Mouse (Mus musculus): Measurements from ENCODE around the gene Tcl1b3. TPM values are rescaled to one million over a fixed set of nuclear protein-coding genes. Genes with fewer than 3 reads are reported as not detected.
"Not testable (repeated sequence)": the region's sequence is repeated elsewhere in the genome, so short reads cannot be mapped to it uniquely, and the experiment has no call there.

Tcl1b3 gene
- polyA plus RNA-seq, 1 experiment from 2014 or later, result not detected

GRCm38 (mm10) chr12:105188980-105189379, 1.9 kb upstream of the Tcl1b3 start:
- H3K4me1 ChIP-seq (replicated peaks); H3K36me3 ChIP-seq; H3K27me3 ChIP-seq (replicated peaks); H3K27ac ChIP-seq (ENCODE audit: poor library complexity, severe bottlenecking); H3K4me3 ChIP-seq; ATAC-seq (ENCODE audit: insufficient number of reproducible peaks, low FRiP score); H3K4me2 ChIP-seq; H3K9ac ChIP-seq: not testable (repeated sequence)
- 0 out of 2 replicates have a peak, but pooled peaks cover 11% of the 10 kb centered on the region for H3K9me3 ChIP-seq (replicated peaks)
- WGBS, result 29% methylated on average over 2 of the region's 2 CpGs

GRCm38 (mm10) chr12:105199684-105200497, 9.0 kb downstream of the Tcl1b3 start:
- H3K27ac ChIP-seq (ENCODE audit: poor library complexity, severe bottlenecking); H3K36me3 ChIP-seq; ATAC-seq (ENCODE audit: insufficient number of reproducible peaks, low FRiP score); H3K9ac ChIP-seq; H3K9me3 ChIP-seq (replicated peaks); H3K4me2 ChIP-seq; H3K4me3 ChIP-seq; H3K27me3 ChIP-seq (replicated peaks); H3K4me1 ChIP-seq (replicated peaks): not testable (repeated sequence)
- WGBS, result 59% methylated on average over 7 of the region's 7 CpGs

GRCm38 (mm10) chr12:105201657-105202056, 10.8 kb downstream of the Tcl1b3 start, which contains the start of gene Tcl1b4:
TSS of gene Tcl1b4 (plus strand) at chr12:105201957.
- not testable (repeated sequence) for H3K27ac ChIP-seq (ENCODE audit: poor library complexity, severe bottlenecking); H3K4me2 ChIP-seq; ATAC-seq (ENCODE audit: insufficient number of reproducible peaks, low FRiP score); H3K27me3 ChIP-seq (replicated peaks); H3K4me1 ChIP-seq (replicated peaks); H3K9ac ChIP-seq; H3K9me3 ChIP-seq (replicated peaks); H3K36me3 ChIP-seq; H3K4me3 ChIP-seq
- WGBS, result 68% methylated on average over 1 of the region's 1 CpGs

- H3K9ac ChIP-seq, result no peak overlapping the region
- H3K27me3 ChIP-seq (replicated peaks), result no peaks in the 10 kb centered on the region
- H3K27ac ChIP-seq (ENCODE audit: poor library complexity, severe bottlenecking), result no peak overlapping the region
- H3K4me3 ChIP-seq, result no peak overlapping the region
- H3K36me3 ChIP-seq, result no peaks in the 10 kb centered on the region
- ATAC-seq (ENCODE audit: insufficient number of reproducible peaks, low FRiP score), result no peak
- H3K9me3 ChIP-seq (replicated peaks), result no peaks in the 10 kb centered on the region
- H3K4me2 ChIP-seq, result no peak overlapping the region
- 38% methylated on average over 1 of the region's 1 CpGs for WGBS
- no peaks in the 10 kb centered on the region for H3K4me1 ChIP-seq (replicated peaks)
Observed at GRCm38 (mm10) chr12:105207071-105207470, 16.2 kb downstream of the Tcl1b3 start.

GRCm38 (mm10) chr12:105208441-105208840, 17.6 kb downstream of the Tcl1b3 start:
- Histone ChIP-seq H3K36me3 (no peaks in the 10 kb centered on the region), H3K27ac (ENCODE audit: poor library complexity, severe bottlenecking) (no peak overlapping the region), H3K4me1 (replicated peaks) (no peaks in the 10 kb centered on the region), H3K27me3 (replicated peaks) (no peaks in the 10 kb centered on the region), H3K4me2 (no peak overlapping the region), H3K9me3 (replicated peaks) (no peaks in the 10 kb centered on the region), H3K9ac (no peak overlapping the region), H3K4me3 (no peak overlapping the region)
- ATAC-seq (ENCODE audit: insufficient number of reproducible peaks, low FRiP score), result no peak
- WGBS, result 82% methylated on average over 1 of the region's 1 CpGs

GRCm38 (mm10) chr12:105209231-105209630, 18.4 kb downstream of the Tcl1b3 start:
- H3K36me3 ChIP-seq, result no peaks in the 10 kb centered on the region
- no peak overlapping the region for H3K27ac ChIP-seq (ENCODE audit: poor library complexity, severe bottlenecking)
- WGBS, result 85% methylated on average over 7 of the region's 7 CpGs
- no peak overlapping the region for H3K4me3 ChIP-seq
- no peak overlapping the region for H3K9ac ChIP-seq
- H3K9me3 ChIP-seq (replicated peaks), result no peaks in the 10 kb centered on the region
- no peaks in the 10 kb centered on the region for H3K27me3 ChIP-seq (replicated peaks)
- ATAC-seq (ENCODE audit: insufficient number of reproducible peaks, low FRiP score), result no peak
- H3K4me2 ChIP-seq, result no peak overlapping the region
- no peaks in the 10 kb centered on the region for H3K4me1 ChIP-seq (replicated peaks)

- no peak for ATAC-seq (ENCODE audit: insufficient number of reproducible peaks, low FRiP score)
- 78% methylated on average over 7 of the region's 7 CpGs for WGBS
- no peaks in the 10 kb centered on the region for H3K4me1 ChIP-seq (replicated peaks)
- no peaks in the 10 kb centered on the region for H3K9me3 ChIP-seq (replicated peaks)
- no peaks in the 10 kb centered on the region for H3K27me3 ChIP-seq (replicated peaks)
- H3K4me2 ChIP-seq, result no peak overlapping the region
- H3K9ac ChIP-seq, result no peak overlapping the region
- no peak overlapping the region for H3K4me3 ChIP-seq
- no peak overlapping the region for H3K27ac ChIP-seq (ENCODE audit: poor library complexity, severe bottlenecking)
- no peaks in the 10 kb centered on the region for H3K36me3 ChIP-seq
Observed at GRCm38 (mm10) chr12:105217101-105217760, 26.4 kb downstream of the Tcl1b3 start.

GRCm38 (mm10) chr12:105222601-105223319, 31.9 kb downstream of the Tcl1b3 start, which contains the start of gene Tcl1:
TSS of gene Tcl1 (minus strand) at chr12:105222793.
- Histone ChIP-seq H3K36me3 (no peaks in the 10 kb centered on the region), H3K4me1 (replicated peaks) (no peaks in the 10 kb centered on the region), H3K4me2 (no peak within 1 kb of the TSS), H3K27me3 (replicated peaks) (no peaks in the 10 kb centered on the region), H3K9me3 (replicated peaks) (no peaks in the 10 kb centered on the region), H3K9ac (no peak within 1 kb of the TSS), H3K27ac (ENCODE audit: poor library complexity, severe bottlenecking) (no peak within 1 kb of the TSS), H3K4me3 (no peak within 1 kb of the TSS)
- no peak for ATAC-seq (ENCODE audit: insufficient number of reproducible peaks, low FRiP score)
- 83% methylated on average over 22 of the region's 22 CpGs for WGBS

- no peak for ATAC-seq (ENCODE audit: insufficient number of reproducible peaks, low FRiP score)
- WGBS, result 55% methylated on average over 16 of the region's 16 CpGs
Observed at GRCm38 (mm10) chr12:105224621-105225320, 33.9 kb downstream of the Tcl1b3 start.

GRCm38 (mm10) chr12:105234362-105234761, 43.5 kb downstream of the Tcl1b3 start:
- no peaks in the 10 kb centered on the region for H3K36me3 ChIP-seq
- no peak for ATAC-seq (ENCODE audit: insufficient number of reproducible peaks, low FRiP score)

More at GRCm38 (mm10) chr12:105224621-105225320, 33.9 kb downstream of the Tcl1b3 start:
- Histone ChIP-seq H3K27me3 (replicated peaks) (no peaks in the 10 kb centered on the region), H3K27ac (ENCODE audit: poor library complexity, severe bottlenecking) (no peak overlapping the region), H3K36me3 (no peaks in the 10 kb centered on the region), H3K4me3 (no peak overlapping the region), H3K9me3 (replicated peaks) (no peaks in the 10 kb centered on the region), H3K4me1 (replicated peaks) (no peaks in the 10 kb centered on the region), H3K4me2 (no peak overlapping the region), H3K9ac (no peak overlapping the region)

More at GRCm38 (mm10) chr12:105234362-105234761, 43.5 kb downstream of the Tcl1b3 start:
- Histone ChIP-seq H3K27me3 (replicated peaks) (no peaks in the 10 kb centered on the region), H3K27ac (ENCODE audit: poor library complexity, severe bottlenecking) (no peak overlapping the region), H3K4me3 (no peak overlapping the region), H3K4me2 (no peak overlapping the region), H3K9me3 (replicated peaks) (no peaks in the 10 kb centered on the region), H3K4me1 (replicated peaks) (no peaks in the 10 kb centered on the region), H3K9ac (no peak overlapping the region)
- WGBS, result 58% methylated on average over 11 of the region's 11 CpGs
